Mouse (Mus musculus) myocyte (in vitro differentiated cells): ENCODE measurements around the gene Ssna1.

Experiments
- POLR2A ChIP-seq: IDR thresholded peaks from one replicate; pipeline ENCODE4 v1.6.1; 2011; ENCODE audit warnings: low read depth, mild to moderate bottlenecking, control low read depth, moderate library complexity; ENCODE audit not compliant: insufficient read length
- TCF12 ChIP-seq: IDR thresholded peaks from one replicate; pipeline ENCODE4 v1.6.1; 2011; ENCODE audit warnings: mild to moderate bottlenecking, control low read depth; ENCODE audit not compliant: poor library complexity, insufficient read depth, severe bottlenecking

GRCm38 (mm10) chr2:25262795-25263622 is 9.2 kb downstream of the Ssna1 start:
- TF ChIP-seq TCF12 (no peak), POLR2A (no peak)
